Mouse (Mus musculus): Measurements from ENCODE around the gene Prrx2. TPM values are rescaled to one million over a fixed set of nuclear protein-coding genes. Genes with fewer than 3 reads are reported as not detected.

The Prrx2 gene
- polyA plus RNA-seq (2014; fragmentation: Nextera tagmentation; extraction: Ambion mirVana): 20.1 and 24.4 TPM in 2 replicates

GRCm38 (mm10) chr2:30834373-30835022, at the start of gene Prrx2:
Prrx2 (plus strand) TSS chr2:30834972.
- Histone ChIP-seq H3K4me2 (no peak within 1 kb of the TSS), H3K27ac (ENCODE audit: low read depth, low read length) (no peak within 1 kb of the TSS), H3K9me3 (ENCODE audit: control insufficient read depth, low read length) (no peaks in the 10 kb centered on the region), H3K4me1 (ENCODE audit: control insufficient read depth, insufficient read depth, low read length) (no peaks in the 10 kb centered on the region), H3K9ac (ENCODE audit: low read length) (no peak within 1 kb of the TSS), H3K27me3 (ENCODE audit: control insufficient read depth, insufficient read depth, low read length) (no peaks in the 10 kb centered on the region), H3K4me3 (ENCODE audit: low read depth, low read length) (no peak within 1 kb of the TSS), H3K36me3 (ENCODE audit: control insufficient read depth, insufficient read depth, low read length) (no peaks in the 10 kb centered on the region)
- DNase-seq (ENCODE audit: low spot score, missing footprints): no peak
- no peak for ATAC-seq (ENCODE audit: low FRiP score)
- 75% methylated on average over 8 of the region's 10 CpGs for WGBS

- DNase-seq (ENCODE audit: low spot score, missing footprints) (no peak), ATAC-seq (ENCODE audit: low FRiP score) (no peak)
- 63% methylated on average over 4 of the region's 4 CpGs for WGBS
- no peak overlapping the region for H3K4me2 ChIP-seq
- no peaks in the 10 kb centered on the region for H3K36me3 ChIP-seq (ENCODE audit: control insufficient read depth, insufficient read depth, low read length)
- no peaks in the 10 kb centered on the region for H3K9me3 ChIP-seq (ENCODE audit: control insufficient read depth, low read length)
- H3K4me3 ChIP-seq (ENCODE audit: low read depth, low read length): no peak overlapping the region
- H3K27ac ChIP-seq (ENCODE audit: low read depth, low read length): peak overlapping the region; percentile 56
- H3K27me3 ChIP-seq (ENCODE audit: control insufficient read depth, insufficient read depth, low read length): no peaks in the 10 kb centered on the region; the same call in none of the 2 replicates
- H3K9ac ChIP-seq (ENCODE audit: low read length): peak overlapping the region; percentile 57
- H3K4me1 ChIP-seq (ENCODE audit: control insufficient read depth, insufficient read depth, low read length): peaks cover 35% of the 10 kb centered on the region
Measured at GRCm38 (mm10) chr2:30787466-30787865, 47.3 kb upstream of the Prrx2 start.

GRCm38 (mm10) chr2:30792061-30792460, 42.7 kb upstream of the Prrx2 start:
- Histone ChIP-seq H3K9me3 (ENCODE audit: control insufficient read depth, low read length) (no peaks in the 10 kb centered on the region), H3K9ac (ENCODE audit: low read length) (no peak overlapping the region), H3K36me3 (ENCODE audit: control insufficient read depth, insufficient read depth, low read length) (no peaks in the 10 kb centered on the region), H3K4me1 (ENCODE audit: control insufficient read depth, insufficient read depth, low read length) (peaks cover 29% of the 10 kb centered on the region), H3K27ac (ENCODE audit: low read depth, low read length) (no peak overlapping the region), H3K4me3 (ENCODE audit: low read depth, low read length) (no peak overlapping the region), H3K4me2 (no peak overlapping the region), H3K27me3 (ENCODE audit: control insufficient read depth, insufficient read depth, low read length) (no peaks in the 10 kb centered on the region)
- DNase-seq (ENCODE audit: low spot score, missing footprints) (no peak), ATAC-seq (ENCODE audit: low FRiP score) (no peak)
- 85% methylated on average over 7 of the region's 7 CpGs for WGBS

GRCm38 (mm10) chr2:30794179-30795108, 40.3 kb upstream of the Prrx2 start:
- WGBS: 5% methylated on average over 48 of the region's 48 CpGs
- H3K4me1 ChIP-seq (ENCODE audit: control insufficient read depth, insufficient read depth, low read length): peaks cover 24% of the 10 kb centered on the region
- peak; percentile 75 for ATAC-seq (ENCODE audit: low FRiP score)

GRCm38 (mm10) chr2:30795271-30795888, 39.4 kb upstream of the Prrx2 start:
- Histone ChIP-seq H3K4me1 (ENCODE audit: control insufficient read depth, insufficient read depth, low read length) (peaks cover 24% of the 10 kb centered on the region), H3K4me2 (peak overlapping the region; percentile 65), H3K36me3 (ENCODE audit: control insufficient read depth, insufficient read depth, low read length) (no peaks in the 10 kb centered on the region), H3K27ac (ENCODE audit: low read depth, low read length) (peak overlapping the region; percentile 35; the same call in 1 of the 2 replicates), H3K27me3 (ENCODE audit: control insufficient read depth, insufficient read depth, low read length) (peaks cover 5% of the 10 kb centered on the region; the same call in 1 of the 2 replicates), H3K4me3 (ENCODE audit: low read depth, low read length) (peak overlapping the region; percentile 32; the same call in 1 of the 2 replicates), H3K9me3 (ENCODE audit: control insufficient read depth, low read length) (no peaks in the 10 kb centered on the region), H3K9ac (ENCODE audit: low read length) (peak overlapping the region; percentile 20; the same call in 1 of the 2 replicates)
- WGBS: 70% methylated on average over 7 of the region's 7 CpGs
- DNase-seq (ENCODE audit: low spot score, missing footprints) (no peak), ATAC-seq (ENCODE audit: low FRiP score) (0 out of 2 replicates have a peak, but pooled peaks have one; percentile 12)

More at GRCm38 (mm10) chr2:30794179-30795108, 40.3 kb upstream of the Prrx2 start:
- Histone ChIP-seq H3K9me3 (ENCODE audit: control insufficient read depth, low read length) (no peaks in the 10 kb centered on the region), H3K27me3 (ENCODE audit: control insufficient read depth, insufficient read depth, low read length) (no peaks in the 10 kb centered on the region), H3K27ac (ENCODE audit: low read depth, low read length) (no peak overlapping the region), H3K36me3 (ENCODE audit: control insufficient read depth, insufficient read depth, low read length) (no peaks in the 10 kb centered on the region), H3K4me3 (ENCODE audit: low read depth, low read length) (peak overlapping the region; percentile 32), H3K4me2 (peak overlapping the region; percentile 65), H3K9ac (ENCODE audit: low read length) (peak overlapping the region; percentile 63)
- peak; percentile 100 for DNase-seq (ENCODE audit: low spot score, missing footprints)

GRCm38 (mm10) chr2:30795889-30796275, 38.9 kb upstream of the Prrx2 start:
- H3K4me1 ChIP-seq (ENCODE audit: control insufficient read depth, insufficient read depth, low read length): peaks cover 25% of the 10 kb centered on the region
- peak overlapping the region; percentile 39 for H3K4me2 ChIP-seq

GRCm38 (mm10) chr2:30796382-30796781, 38.4 kb upstream of the Prrx2 start:
- DNase-seq (ENCODE audit: low spot score, missing footprints) (peak; percentile 94), ATAC-seq (ENCODE audit: low FRiP score) (peak; percentile 71)
- peaks cover 15% of the 10 kb centered on the region for H3K27me3 ChIP-seq (ENCODE audit: control insufficient read depth, insufficient read depth, low read length)
- H3K4me2 ChIP-seq: peak overlapping the region; percentile 39
- peak overlapping the region; percentile 37 for H3K9ac ChIP-seq (ENCODE audit: low read length)
- H3K9me3 ChIP-seq (ENCODE audit: control insufficient read depth, low read length): no peaks in the 10 kb centered on the region
- peak overlapping the region; percentile 35; the same call in 1 of the 2 replicates for H3K27ac ChIP-seq (ENCODE audit: low read depth, low read length)
- no peaks in the 10 kb centered on the region for H3K36me3 ChIP-seq (ENCODE audit: control insufficient read depth, insufficient read depth, low read length)
- H3K4me3 ChIP-seq (ENCODE audit: low read depth, low read length): peak overlapping the region; percentile 2; the same call in 1 of the 2 replicates
- peaks cover 30% of the 10 kb centered on the region for H3K4me1 ChIP-seq (ENCODE audit: control insufficient read depth, insufficient read depth, low read length)
- 6% methylated on average over 11 of the region's 11 CpGs for WGBS

More at GRCm38 (mm10) chr2:30795889-30796275, 38.9 kb upstream of the Prrx2 start:
- H3K9me3 ChIP-seq (ENCODE audit: control insufficient read depth, low read length): no peaks in the 10 kb centered on the region
- H3K9ac ChIP-seq (ENCODE audit: low read length): peak overlapping the region; percentile 37; the same call in 1 of the 2 replicates
- H3K27me3 ChIP-seq (ENCODE audit: control insufficient read depth, insufficient read depth, low read length): peaks cover 10% of the 10 kb centered on the region
- DNase-seq (ENCODE audit: low spot score, missing footprints): no peak
- H3K4me3 ChIP-seq (ENCODE audit: low read depth, low read length): no peak overlapping the region; the same call in 1 of the 2 replicates
- no peaks in the 10 kb centered on the region for H3K36me3 ChIP-seq (ENCODE audit: control insufficient read depth, insufficient read depth, low read length)
- H3K27ac ChIP-seq (ENCODE audit: low read depth, low read length): peak overlapping the region; percentile 35
- peak; percentile 18; the same call in 1 of the 2 replicates for ATAC-seq (ENCODE audit: low FRiP score)
- WGBS: 38% methylated on average over 5 of the region's 5 CpGs

GRCm38 (mm10) chr2:30799456-30799855, 35.3 kb upstream of the Prrx2 start:
- no peak for ATAC-seq (ENCODE audit: low FRiP score)

More at GRCm38 (mm10) chr2:30799456-30799855, 35.3 kb upstream of the Prrx2 start:
- H3K36me3 ChIP-seq (ENCODE audit: control insufficient read depth, insufficient read depth, low read length): no peaks in the 10 kb centered on the region
- no peak for DNase-seq (ENCODE audit: low spot score, missing footprints)
- peaks cover 31% of the 10 kb centered on the region for H3K4me1 ChIP-seq (ENCODE audit: control insufficient read depth, insufficient read depth, low read length)
- no peaks in the 10 kb centered on the region for H3K9me3 ChIP-seq (ENCODE audit: control insufficient read depth, low read length)
- 89% methylated on average over 3 of the region's 3 CpGs for WGBS
- H3K4me2 ChIP-seq: no peak overlapping the region
- no peak overlapping the region for H3K4me3 ChIP-seq (ENCODE audit: low read depth, low read length)
- no peak overlapping the region for H3K9ac ChIP-seq (ENCODE audit: low read length)
- H3K27ac ChIP-seq (ENCODE audit: low read depth, low read length): no peak overlapping the region
- peaks cover 29% of the 10 kb centered on the region for H3K27me3 ChIP-seq (ENCODE audit: control insufficient read depth, insufficient read depth, low read length)
